Mouse (Mus musculus) left cerebral cortex, postnatal 36 days (tissue): ENCODE data around the gene Pfn3. TPM values are rescaled to one million over a fixed set of nuclear protein-coding genes. Genes with fewer than 3 reads are reported as not detected.
A peak's percentile ranks its signal among the peaks of the same experiment; 100 is the strongest.

Source experiments
- DNase-seq, 2 experiments: peaks; one replicate each; pipeline ENCODE4 v3.0.0; 2021 to 2022; ENCODE audit warnings: low spot score in 2 of 2, mixed read lengths in 1 of 2
- intact Hi-C: fragments of 180-260 bp; cut with DNase I; formaldehyde crosslinking; loops from one replicate; pipeline ENCODE4 v1.15.1; 2025
- total RNA-seq, 2 experiments: library from RNA; stranded (reverse); gene quantifications; 2 replicates each; pipeline ENCODE4 v1.2.3; 2021

Pfn3 gene
- not detected for total RNA-seq

- intact Hi-C loops = no loop called here
- DNase-seq = peak; percentile 70 to 82
These were observed at the start of gene Pfn3 for GRCm38 (mm10) chr13:55414743-55415380. TSS of gene Pfn3 (minus strand) at chr13:55415232.

- DNase-seq = peak; percentile 71 to 81
- intact Hi-C loops = no loop called here
These were observed 49.2 kb upstream of the Pfn3 start, which contains the start of gene Prr7 for GRCm38 (mm10) chr13:55464027-55464884. TSS of gene Prr7 (plus strand) at chr13:55464267.

DNA sequence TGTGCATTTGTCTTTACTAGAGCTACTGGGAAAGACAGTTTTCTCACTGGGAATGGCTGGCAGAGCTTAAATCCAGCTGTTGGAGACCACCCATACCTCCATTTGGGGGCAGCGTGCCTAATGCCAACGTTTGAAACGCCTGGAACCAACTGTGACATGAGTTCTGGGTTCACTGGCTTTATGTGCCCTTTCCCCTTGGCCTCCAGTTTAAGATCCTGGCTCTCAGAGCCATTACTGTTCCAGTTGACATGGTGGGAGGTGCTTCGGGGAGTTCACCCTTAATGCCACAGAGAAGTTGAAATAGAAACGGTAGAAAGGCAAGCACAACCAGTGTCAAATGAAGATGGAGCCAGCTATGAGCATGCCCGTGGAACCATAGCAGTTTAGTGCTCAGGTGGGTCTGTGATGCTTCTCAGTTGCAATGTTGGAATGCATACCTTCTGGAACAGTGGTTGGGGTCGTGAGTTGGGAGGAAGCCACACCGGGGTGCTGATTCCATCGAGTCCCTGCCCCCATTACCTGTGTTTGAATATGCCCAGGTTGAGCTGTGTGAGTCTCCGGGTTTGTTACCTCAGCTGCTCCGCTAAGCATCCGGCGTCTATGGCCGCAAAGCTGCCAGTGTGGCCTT is 48.5 kb upstream of the Pfn3 start:
- peak in 1 of 2 experiments; percentile 54 for DNase-seq
- intact Hi-C loops = no loop called here

DNA sequence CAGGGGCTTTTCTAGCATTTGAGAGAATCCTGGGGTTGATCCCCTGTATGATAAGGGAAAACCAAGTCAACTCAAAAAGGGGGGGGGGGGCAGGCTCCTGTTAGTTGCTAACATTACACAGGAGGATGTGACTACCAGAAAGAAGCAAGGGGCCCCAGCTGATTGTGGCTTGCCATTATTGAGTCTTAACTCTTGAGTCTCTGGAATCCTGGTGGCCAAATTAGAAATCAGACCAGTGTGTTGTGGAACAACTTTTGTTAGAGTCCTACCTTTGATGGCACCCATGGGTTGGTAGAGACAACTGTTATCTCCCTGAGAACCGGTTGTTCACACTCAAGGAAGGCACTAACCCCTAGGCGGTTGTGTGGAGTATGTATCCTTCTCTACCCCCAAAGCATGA is 47.9 kb upstream of the Pfn3 start:
- intact Hi-C loops = no loop called here
- DNase-seq = no peak

GRCm38 (mm10) chr13:55451785-55452549 is 36.9 kb upstream of the Pfn3 start:
- intact Hi-C loops = no loop called here
- DNase-seq = no peak

GRCm38 (mm10) chr13:55451296-55451695 is 36.3 kb upstream of the Pfn3 start:
- intact Hi-C loops = no loop called here

GRCm38 (mm10) chr13:55450511-55450980 is 35.5 kb upstream of the Pfn3 start:
- peak in 1 of 2 experiments; percentile 40 for DNase-seq
- intact Hi-C loops = no loop called here

More at GRCm38 (mm10) chr13:55451296-55451695, 36.3 kb upstream of the Pfn3 start:
- no peak for DNase-seq

- intact Hi-C loops = no loop called here
These were observed 34.8 kb upstream of the Pfn3 start for GRCm38 (mm10) chr13:55449679-55450441.

DNA sequence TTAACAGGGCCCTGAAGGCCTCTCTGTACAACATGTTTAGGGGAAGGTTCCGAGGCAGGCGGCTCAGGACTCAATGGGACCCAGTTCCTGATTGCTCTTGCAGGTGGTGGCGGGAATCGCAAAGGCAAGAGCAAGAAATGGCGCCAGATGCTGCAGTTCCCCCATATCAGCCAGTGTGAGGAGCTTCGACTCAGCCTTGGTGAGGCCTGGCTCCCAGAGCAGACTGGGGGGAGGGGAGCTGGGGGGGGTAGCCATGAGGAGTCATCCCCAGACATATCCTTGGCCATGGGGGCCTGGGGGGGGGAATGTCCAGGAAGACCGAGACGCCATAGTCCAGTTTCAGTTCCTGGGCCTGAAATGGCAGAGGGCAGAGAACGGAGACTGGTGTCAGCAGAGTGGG is 34.2 kb upstream of the Pfn3 start:
- no peak for DNase-seq
- intact Hi-C loops = no loop called here

More at GRCm38 (mm10) chr13:55449679-55450441, 34.8 kb upstream of the Pfn3 start:
- DNase-seq = no peak

- intact Hi-C loops = no loop called here
- DNase-seq = no peak
These were observed 33.1 kb upstream of the Pfn3 start for GRCm38 (mm10) chr13:55448131-55448530.

DNA sequence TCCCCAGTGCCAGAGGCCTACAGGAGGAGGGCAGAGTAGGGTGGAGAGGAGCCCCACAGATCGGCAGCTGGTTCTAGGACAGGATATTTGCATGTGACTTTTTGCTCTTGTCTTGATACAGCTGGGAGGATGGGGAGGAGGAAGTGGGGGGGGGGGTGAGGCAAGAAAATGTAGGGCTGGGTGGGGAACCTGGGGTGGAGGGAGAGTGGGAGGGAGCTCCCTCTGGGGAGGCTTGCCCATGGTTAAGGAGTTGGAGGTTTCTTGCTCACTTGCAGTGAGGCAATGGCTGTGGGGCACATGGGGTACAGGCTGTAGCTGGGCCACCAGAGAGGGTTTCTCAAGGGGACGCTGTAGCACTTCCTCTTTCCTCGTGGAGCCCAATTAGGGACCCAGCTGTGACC is 32.5 kb upstream of the Pfn3 start:
- DNase-seq = no peak
- intact Hi-C loops = no loop called here

- intact Hi-C loops = no loop called here
These were observed 31.6 kb upstream of the Pfn3 start for GRCm38 (mm10) chr13:55446483-55447105.

GRCm38 (mm10) chr13:55445361-55446091 is 30.5 kb upstream of the Pfn3 start:
- no peak for DNase-seq
- intact Hi-C loops = loop anchor here (2.0 kb wide), 1 partner anchor 27 kb away; no protein-coding TSS in a partner anchor

More at GRCm38 (mm10) chr13:55446483-55447105, 31.6 kb upstream of the Pfn3 start:
- DNase-seq = no peak

DNA sequence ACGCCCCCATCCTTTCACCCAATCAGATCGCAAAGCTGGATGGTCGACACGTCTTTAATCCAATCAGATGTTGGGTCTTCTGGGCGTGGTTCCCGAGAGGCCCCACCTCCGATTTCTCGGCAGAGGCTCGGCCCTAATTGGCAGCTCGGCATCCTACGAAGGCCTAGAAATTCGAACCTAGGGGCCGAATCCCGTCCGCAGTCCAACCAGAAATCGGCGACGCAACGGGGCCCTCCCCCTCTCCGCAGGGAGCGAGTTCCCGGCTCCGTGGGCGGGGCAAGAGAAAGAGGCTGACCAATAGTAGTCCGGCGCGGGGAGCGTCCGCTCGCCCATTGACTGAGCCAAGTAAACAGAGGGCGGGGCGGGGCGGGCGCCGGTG is 29.9 kb upstream of the Pfn3 start, which contains the start of gene Grk6:
Gene Grk6 (plus strand): TSS at position 136 of the 379 bp plus-strand sequence.
- peak; percentile 99 to 100 for DNase-seq
- intact Hi-C loops = loop anchor here (2.0 kb wide), 1 partner anchor 26 kb away; no protein-coding TSS in a partner anchor

DNA sequence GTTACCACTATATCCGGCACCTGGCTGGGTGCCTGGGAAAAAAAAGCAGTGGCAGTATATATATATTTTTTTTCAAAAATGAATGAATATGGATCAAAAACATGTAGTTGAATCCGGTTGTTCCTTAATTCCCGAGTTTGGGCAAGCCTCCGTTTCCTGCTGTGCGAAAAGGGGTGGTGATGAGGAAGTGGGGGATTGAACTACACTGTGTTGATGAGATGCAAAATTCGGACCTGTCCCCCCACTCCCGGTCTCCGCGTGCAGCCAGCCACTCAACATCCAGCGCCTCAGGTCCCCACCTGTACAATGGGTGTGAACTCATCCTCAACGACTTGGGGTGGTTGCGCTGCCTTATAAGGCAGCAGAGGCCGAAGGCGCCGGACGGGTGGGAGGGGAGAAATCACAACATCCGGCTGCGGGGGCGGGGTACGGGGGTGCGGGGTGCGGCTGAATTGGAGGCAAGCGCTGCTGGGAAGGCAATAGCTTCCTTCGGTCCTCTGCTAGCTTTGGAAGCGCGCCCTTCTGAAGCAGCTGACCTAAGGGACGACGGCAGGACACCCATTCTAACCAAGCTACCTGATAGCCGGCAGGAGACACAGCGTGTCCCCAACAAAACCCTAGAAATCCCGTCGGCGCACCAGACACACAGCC is 29.4 kb upstream of the Pfn3 start:
- DNase-seq = no peak
- intact Hi-C loops = loop anchor here (2.0 kb wide), 1 partner anchor 26 kb away; no protein-coding TSS in a partner anchor

DNA sequence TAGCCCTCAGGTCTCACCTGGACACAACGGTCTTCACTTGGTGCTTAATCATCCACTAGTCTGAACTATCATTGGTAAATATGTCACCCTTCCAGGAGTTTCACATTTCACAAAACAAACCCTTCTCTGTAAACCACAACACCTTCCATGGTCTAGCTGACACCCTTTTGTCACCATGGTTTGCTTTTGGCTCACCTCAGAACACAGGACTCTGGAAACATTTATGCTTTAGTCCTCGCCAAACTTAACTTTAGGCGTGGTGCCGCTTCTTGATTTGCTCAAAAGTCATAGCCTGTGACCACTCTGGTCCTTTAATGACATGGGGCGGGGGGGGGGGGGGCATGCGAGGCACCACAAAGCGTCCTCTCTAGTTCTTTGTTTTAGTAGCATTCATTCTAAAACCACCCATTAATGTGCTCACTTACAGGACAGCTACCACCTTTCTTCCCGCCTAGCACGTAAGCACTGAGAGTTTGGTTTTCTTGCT is 28.8 kb upstream of the Pfn3 start:
- intact Hi-C loops = loop anchor here (2.0 kb wide), 1 partner anchor 25 kb away; no protein-coding TSS in a partner anchor
- DNase-seq = no peak
